Mouse (Mus musculus) cerebellum, adult 2 months (tissue): ENCODE results near the gene Amigo1.

Experiments used
- CTCF ChIP-seq: fragments of 200-500 bp; IDR thresholded peaks from 2 replicates; pipeline ENCODE4 v1.5.1; 2011; ENCODE audit warnings: low read depth, mild to moderate bottlenecking, control low read depth, low read length, moderate library complexity, borderline replicate concordance; ENCODE audit not compliant: insufficient read depth
- POLR2A ChIP-seq: fragments of 200-500 bp; IDR thresholded peaks from 2 replicates; pipeline ENCODE4 v1.6.1; 2011; ENCODE audit warnings: low read length, control low read depth, borderline replicate concordance; ENCODE audit not compliant: insufficient read depth

GRCm38 (mm10) chr3:108226558-108227350 lies 40.6 kb downstream of the Amigo1 start, which contains the start of gene Sypl2:
- no peak for TF ChIP-seq CTCF
- TF ChIP-seq POLR2A: no peak
